Mouse (Mus musculus) hematopoietic stem cell, adult 5-6 weeks (primary cell): Measurements from ENCODE around the gene Amz2. TPM values are rescaled to one million over a fixed set of nuclear protein-coding genes. Genes with fewer than 3 reads are reported as not detected.
A peak's percentile ranks its signal among the peaks of the same experiment; 100 is the strongest.

ENCODE experiments used
- ATAC-seq, 2 experiments: fragments of 125-278 bp in 1 of 2; replicated peaks in 1 of 2; 2 replicates each; pipeline ENCODE4 v1.8.0; 2016 to 2017; ENCODE audit warnings: inconsistent platforms in 2 of 2, mild to moderate bottlenecking in 2 of 2, moderate number of reproducible peaks in 2 of 2, low read depth in 1 of 2, moderate TSS enrichment in 1 of 2; ENCODE audit not compliant: low FRiP score in 2 of 2, poor library complexity in 2 of 2, severe bottlenecking in 2 of 2, insufficient read depth in 1 of 2, low TSS enrichment in 1 of 2
- total RNA-seq: library from RNA; stranded (forward); fragments of 172-1452, 232-1000 nt; gene quantifications from 2 replicates; pipeline ENCODE4 v1.2.3, GENCODE M21; 2017

The Amz2 gene
- total RNA-seq, 1 experiment from 2014 or later = 80.7 TPM

GRCm38 (mm10) chr11:109417472-109418040 lies 8.2 kb upstream of the Amz2 start:
- ATAC-seq = no peak

- no peak for ATAC-seq
These were observed 6.3 kb upstream of the Amz2 start for GRCm38 (mm10) chr11:109419461-109419860.

- peak; percentile 82 to 85 for ATAC-seq
These were observed 5.7 kb upstream of the Amz2 start for GRCm38 (mm10) chr11:109419961-109420566.

- ATAC-seq = peak in 1 of 2 experiments; percentile 12; a peak in 1 of 4 replicates
These were observed 5.2 kb upstream of the Amz2 start for GRCm38 (mm10) chr11:109420567-109420962.

GRCm38 (mm10) chr11:109421205-109421604 lies 4.5 kb upstream of the Amz2 start:
- ATAC-seq = no peak

GRCm38 (mm10) chr11:109422263-109422662 lies 3.5 kb upstream of the Amz2 start:
- ATAC-seq = no peak

- ATAC-seq = no peak
These were observed 2.5 kb upstream of the Amz2 start for GRCm38 (mm10) chr11:109423294-109423693.

GRCm38 (mm10) chr11:109426272-109426586 lies 483 bp downstream of the Amz2 start:
- no peak for ATAC-seq

- ATAC-seq = no peak
These were observed 1.6 kb downstream of the Amz2 start for GRCm38 (mm10) chr11:109427353-109427752.

- no peak for ATAC-seq
These were observed 8.6 kb downstream of the Amz2 start for GRCm38 (mm10) chr11:109434233-109434798.

- ATAC-seq = no peak
These were observed 11.1 kb downstream of the Amz2 start for GRCm38 (mm10) chr11:109436889-109437288.

GRCm38 (mm10) chr11:109439209-109439608 lies 13.5 kb downstream of the Amz2 start:
- no peak for ATAC-seq

GRCm38 (mm10) chr11:109439829-109440340 lies 14.1 kb downstream of the Amz2 start:
- peak; percentile 76 to 91 for ATAC-seq

- ATAC-seq = no peak
These were observed 14.9 kb downstream of the Amz2 start for GRCm38 (mm10) chr11:109440641-109441040.

- no peak for ATAC-seq
These were observed 15.4 kb downstream of the Amz2 start for GRCm38 (mm10) chr11:109441119-109441518.

- no peak for ATAC-seq
These were observed 16.5 kb downstream of the Amz2 start for GRCm38 (mm10) chr11:109442166-109442730.

- no peak for ATAC-seq
These were observed 17.9 kb downstream of the Amz2 start for GRCm38 (mm10) chr11:109443468-109444263.

- no peak for ATAC-seq
These were observed 18.9 kb downstream of the Amz2 start for GRCm38 (mm10) chr11:109444600-109444999.
